Mouse (Mus musculus): ENCODE measurements around the gene Slc37a2.

The Slc37a2 gene

GRCm38 (mm10) chr9:37214327-37215060, 41.0 kb downstream of the Slc37a2 start:
- ATAC-seq (ENCODE audit: low TSS enrichment) = no peak

GRCm38 (mm10) chr9:37213060-37213738, 42.3 kb downstream of the Slc37a2 start:
- peak; percentile 79 for ATAC-seq (ENCODE audit: low TSS enrichment)

- peak; percentile 99 for ATAC-seq (ENCODE audit: low TSS enrichment)
These were observed 47.6 kb downstream of the Slc37a2 start, which contains the start of gene Tmem218 for GRCm38 (mm10) chr9:37207929-37208411. TSS of gene Tmem218 (plus strand) at chr9:37208223.

GRCm38 (mm10) chr9:37203884-37204283, 51.7 kb downstream of the Slc37a2 start:
- ATAC-seq (ENCODE audit: low TSS enrichment) = no peak

- no peak for ATAC-seq (ENCODE audit: low TSS enrichment)
These were observed 55.1 kb downstream of the Slc37a2 start for GRCm38 (mm10) chr9:37200414-37200813.

DNA sequence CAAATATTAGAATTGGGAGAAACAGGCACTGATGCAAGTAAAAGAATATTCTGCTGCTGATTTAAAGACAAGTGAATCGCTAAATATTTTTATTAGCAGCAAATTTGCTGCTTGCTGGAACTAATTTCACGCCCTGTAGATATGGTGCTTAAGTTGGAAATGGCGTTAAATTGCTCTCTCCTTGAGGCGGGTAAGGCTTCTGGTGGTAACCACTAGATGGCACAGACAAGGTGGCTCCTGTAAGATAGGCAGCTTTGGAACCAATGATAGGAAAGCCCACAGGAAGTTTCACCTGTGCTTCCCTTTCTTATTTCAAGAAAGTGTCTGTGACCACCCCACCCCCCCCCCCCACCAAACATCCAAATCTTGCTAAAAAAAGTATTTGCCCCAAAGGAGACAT, 58.5 kb downstream of the Slc37a2 start:
- no peak for ATAC-seq (ENCODE audit: low TSS enrichment)

DNA sequence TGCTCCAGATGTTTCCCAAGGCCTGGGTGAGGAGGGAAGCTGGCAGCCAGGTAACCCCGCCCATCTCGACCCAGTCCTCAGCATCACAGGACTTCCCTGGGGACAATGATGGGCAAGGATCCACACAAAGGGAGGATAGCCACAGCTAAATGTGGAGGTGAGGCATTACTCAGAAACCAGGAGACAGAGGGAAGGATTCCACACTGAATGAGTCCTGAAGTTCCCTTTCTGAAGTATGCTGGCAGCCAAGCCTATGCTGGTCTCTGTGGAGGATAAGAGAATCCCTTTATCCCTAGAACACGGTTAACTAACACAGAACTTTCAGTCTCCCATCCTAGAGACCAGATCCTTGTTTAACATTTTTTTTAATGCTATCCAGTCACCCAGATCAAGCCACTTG, 67.5 kb downstream of the Slc37a2 start:
- ATAC-seq (ENCODE audit: low TSS enrichment) = peak; percentile 69

GRCm38 (mm10) chr9:37187407-37187806, 68.1 kb downstream of the Slc37a2 start:
- ATAC-seq (ENCODE audit: low TSS enrichment) = peak; percentile 65; the same call in 1 of the 2 replicates

GRCm38 (mm10) chr9:37183176-37183575, 72.4 kb downstream of the Slc37a2 start:
- no peak for ATAC-seq (ENCODE audit: low TSS enrichment)

- no peak for ATAC-seq (ENCODE audit: low TSS enrichment)
These were observed 73.9 kb downstream of the Slc37a2 start for GRCm38 (mm10) chr9:37181596-37181995.

- ATAC-seq (ENCODE audit: low TSS enrichment) = no peak
These were observed 75.9 kb downstream of the Slc37a2 start for GRCm38 (mm10) chr9:37179596-37179995.

DNA sequence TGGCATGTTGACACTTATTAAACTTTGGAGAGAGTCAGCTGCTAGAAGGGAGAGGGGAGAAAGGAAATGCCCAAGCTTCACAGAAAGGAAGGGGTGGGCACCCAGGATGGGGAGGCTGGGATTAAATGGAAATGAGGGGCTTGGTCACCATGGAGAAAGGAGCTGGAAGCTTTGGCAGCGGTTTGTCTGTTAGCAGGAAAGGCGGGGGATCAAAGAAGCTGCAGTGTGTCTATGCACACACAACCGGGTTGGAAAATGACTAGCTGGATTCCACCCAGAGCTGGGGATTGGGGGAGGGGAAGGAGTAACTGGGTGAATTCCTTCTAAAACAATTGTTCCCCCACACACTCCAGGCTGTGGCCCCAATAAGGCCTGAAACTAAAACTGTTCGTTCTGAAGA, 76.6 kb downstream of the Slc37a2 start:
- no peak for ATAC-seq (ENCODE audit: low TSS enrichment)
